Mouse (Mus musculus): ENCODE measurements around the gene Igf2bp1.

Gene Igf2bp1

DNA sequence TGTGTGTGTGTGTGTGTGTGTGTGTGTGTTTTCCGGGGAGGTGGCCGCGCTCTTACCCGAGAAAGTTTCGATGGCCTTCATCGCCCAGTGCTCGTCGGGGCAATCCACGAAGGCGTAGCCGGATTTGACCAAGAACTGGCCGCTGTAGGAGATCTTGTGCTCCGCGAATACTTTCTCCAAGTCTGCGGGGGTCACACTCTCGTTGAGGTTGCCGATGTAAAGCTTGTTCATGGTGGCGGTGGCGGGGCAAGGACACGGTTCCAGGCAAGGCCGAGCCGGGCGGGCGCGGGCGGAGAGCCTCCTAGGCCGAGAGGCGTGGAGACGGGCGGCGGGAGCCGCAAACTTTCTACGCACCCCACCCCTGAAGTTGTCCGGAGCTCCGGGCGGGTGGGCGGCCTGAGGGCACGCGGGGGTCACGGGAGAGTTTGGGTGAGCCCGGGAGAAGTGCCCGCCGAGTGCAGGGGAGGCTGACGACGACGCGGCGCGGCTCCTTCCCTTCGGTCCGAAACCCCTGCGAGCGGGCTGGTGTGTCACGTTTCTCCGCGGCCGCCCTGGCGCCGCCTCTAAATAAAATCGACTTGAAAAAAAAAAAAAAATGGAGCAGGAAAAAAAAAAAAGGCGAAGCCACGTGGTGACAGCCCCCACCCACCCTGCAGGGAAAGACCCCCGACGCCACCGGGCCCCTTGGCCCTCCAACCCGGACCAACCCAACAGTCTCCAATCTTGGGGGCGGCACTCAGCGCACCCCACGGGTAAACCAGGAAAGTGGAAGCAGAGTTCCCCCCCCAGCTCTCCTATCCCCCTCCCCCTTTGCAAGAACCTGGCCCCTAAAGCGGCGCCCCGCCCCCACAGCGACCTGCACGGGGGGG lies at the start of gene Igf2bp1:
Gene Igf2bp1 (minus strand): TSS at position 538 of the 869 bp plus-strand sequence.
- DNase-seq (ENCODE audit: low spot score) = peak; percentile 46

DNA sequence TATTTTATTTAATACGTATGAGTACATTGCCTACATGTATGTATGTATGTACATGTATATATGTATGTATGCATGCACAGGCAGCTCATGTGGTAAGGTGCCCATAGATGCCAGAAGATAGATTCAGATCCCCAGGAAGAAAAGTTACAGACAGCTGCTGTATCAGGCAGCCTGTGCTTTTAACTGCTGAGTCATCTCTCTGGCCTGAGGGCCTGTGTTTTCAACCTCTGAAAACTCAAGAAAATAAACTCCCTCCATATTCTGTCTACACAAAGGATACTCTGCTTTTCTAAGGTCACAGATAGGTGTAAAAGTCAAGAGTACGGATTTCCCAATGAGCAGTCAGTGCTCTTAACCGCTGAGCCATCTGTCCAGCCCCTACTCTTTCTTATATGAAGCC lies 45.1 kb upstream of the Igf2bp1 start:
- DNase-seq (ENCODE audit: low spot score) = no peak

DNA sequence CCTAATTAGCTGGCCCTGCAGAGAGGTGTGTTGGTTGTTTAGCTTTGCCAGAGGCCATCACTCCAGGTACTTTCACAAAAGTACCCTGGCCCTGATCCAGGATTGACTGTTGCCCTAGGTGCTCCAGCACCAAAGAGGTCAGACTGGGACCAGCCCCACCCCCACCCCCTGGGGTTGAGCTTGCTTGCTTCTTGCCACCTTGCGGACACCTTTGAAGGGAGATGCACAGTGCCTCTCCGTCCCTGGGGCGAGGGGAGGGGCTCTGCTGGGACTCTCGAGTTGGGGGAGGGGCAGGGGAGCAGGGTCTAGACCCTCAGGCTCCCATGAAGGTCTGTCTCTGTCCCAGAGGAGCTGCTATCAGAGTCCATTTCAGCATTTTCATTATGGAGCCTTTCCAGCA lies 44.2 kb upstream of the Igf2bp1 start:
- DNase-seq (ENCODE audit: low spot score) = no peak

DNA sequence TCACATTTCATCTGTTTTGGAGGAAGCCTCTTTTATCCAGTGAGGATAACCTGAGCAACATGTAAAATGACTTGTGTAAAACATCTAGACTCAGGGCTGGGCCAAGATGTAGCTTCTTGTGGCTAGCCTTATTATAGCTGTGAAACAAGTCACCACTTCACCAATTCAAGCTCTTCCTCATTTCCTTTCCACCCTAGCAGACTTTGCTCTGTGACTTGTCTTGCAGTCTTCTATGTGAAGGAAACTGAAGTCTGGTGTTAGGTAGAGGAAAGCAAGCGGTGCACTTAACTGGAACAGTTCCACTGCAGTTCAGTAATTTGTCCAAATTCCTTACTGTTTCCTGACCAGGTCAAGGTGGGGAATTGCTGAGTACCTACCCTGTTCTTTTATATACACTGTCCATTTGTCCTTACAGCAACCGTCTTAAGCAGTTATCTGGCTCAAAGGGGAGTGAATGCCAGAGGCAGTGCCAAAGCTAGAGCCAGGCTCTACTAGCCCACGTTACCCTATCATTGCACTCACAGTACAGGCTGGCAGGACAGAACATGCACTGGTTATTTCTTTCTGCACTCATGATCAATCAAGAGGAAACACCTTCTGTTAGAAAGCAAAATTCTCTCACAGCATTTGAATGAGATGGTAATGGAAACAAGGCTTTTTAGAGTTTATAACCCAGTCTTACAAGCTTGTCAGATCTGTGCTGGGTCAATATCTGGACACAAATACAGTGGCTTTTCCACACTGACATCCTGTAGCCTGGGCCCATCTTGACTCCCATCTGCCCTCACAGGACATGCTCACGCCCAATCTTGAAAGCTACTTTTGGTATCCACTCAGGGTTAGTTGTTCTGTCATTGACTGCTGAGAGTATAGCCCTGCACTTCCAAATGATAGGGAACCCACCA lies 42.0 kb upstream of the Igf2bp1 start:
- no peak for DNase-seq (ENCODE audit: low spot score)

DNA sequence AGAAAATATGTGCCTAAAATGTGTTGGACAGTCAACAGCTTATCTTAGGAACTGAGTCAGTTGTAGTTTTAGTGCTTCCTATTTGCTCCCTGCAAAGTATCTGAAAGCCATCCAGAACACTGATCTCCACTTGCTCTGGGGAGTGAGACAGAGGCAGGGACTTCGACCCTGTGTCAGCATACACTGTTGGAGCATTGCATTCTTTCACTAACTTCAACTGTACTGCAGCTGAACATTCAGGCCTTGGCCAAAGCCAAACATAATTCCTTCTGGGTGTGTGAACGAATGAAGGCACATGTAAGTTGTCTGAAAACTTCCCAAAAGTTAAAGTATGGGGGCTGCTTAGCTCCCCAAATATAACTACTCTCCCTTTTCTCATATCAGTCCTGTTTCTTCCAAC lies 41.1 kb upstream of the Igf2bp1 start:
- no peak for DNase-seq (ENCODE audit: low spot score)

DNA sequence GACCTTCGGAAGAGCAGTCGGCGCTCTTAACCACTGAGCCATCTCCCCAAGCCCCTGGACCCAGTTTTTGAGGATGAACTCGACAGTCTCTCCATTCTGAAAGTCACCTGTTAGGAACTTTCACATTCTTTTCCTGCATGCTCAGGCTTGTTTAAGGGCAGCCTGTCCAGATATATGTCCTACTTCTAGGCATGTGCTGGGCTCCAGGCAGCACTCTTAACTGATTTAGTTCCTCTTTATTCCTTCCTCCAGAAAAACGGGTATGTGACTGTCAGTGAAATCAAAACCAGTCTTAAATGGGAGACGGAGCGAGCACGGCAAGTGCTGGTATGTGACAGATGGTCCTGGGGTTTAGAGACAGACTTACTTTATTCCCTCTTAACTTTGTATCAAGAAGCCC lies 40.3 kb upstream of the Igf2bp1 start:
- DNase-seq (ENCODE audit: low spot score) = no peak

DNA sequence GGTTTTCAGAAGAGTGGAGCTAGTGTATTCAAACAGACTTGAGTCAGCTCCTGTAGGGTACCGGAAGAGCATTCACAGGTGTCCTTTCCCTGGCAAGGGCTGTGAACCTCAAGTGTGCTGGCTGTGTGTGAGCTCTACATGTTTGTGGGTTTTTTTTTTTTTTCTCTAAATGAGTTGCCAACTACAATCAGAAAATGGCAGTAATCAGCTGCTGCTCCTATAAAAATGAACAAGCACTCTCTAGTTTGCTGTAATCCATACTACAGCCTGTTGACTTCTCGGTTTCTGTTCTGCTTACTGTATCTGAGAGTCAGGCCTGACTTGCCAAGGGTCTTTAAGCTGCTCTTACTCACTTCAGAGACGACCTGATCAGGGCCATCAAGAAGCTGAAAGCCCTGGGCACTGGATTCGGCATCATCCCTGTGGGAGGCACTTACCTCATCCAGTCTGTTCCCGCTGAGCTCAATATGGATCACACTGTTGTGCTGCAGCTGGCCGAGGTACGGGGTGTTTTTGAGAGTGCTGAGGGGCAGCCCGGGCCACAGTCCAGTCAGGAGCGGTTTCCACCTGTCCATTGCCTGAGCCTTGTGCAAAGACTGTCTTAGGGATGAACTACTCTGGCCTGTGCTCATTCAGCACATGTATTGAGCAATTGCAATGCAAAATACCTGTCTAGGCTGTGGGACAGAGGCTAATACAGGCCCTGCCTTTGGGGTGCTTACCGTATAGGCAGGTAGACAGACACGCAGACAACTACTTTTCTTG lies 39.2 kb upstream of the Igf2bp1 start:
- DNase-seq (ENCODE audit: low spot score) = no peak

DNA sequence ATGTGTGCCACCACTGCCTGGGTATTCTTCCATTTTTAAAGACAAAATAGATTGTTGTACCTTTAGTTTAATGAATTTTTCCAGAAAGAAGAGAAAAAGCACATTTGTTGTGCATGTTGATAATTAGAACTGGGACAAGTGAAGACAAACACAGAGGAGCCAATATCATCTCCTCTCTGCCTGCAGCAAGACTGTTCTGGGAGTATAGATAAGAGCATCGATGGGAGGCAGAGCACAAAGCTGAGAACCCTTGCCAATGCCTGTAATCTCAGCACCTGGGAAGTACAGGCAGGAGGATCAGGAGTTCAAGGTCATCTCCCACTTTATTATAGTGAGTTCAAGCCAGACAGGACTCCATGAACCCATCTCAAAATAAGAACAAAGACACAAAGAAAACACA lies 32.8 kb upstream of the Igf2bp1 start:
- DNase-seq (ENCODE audit: low spot score) = no peak

DNA sequence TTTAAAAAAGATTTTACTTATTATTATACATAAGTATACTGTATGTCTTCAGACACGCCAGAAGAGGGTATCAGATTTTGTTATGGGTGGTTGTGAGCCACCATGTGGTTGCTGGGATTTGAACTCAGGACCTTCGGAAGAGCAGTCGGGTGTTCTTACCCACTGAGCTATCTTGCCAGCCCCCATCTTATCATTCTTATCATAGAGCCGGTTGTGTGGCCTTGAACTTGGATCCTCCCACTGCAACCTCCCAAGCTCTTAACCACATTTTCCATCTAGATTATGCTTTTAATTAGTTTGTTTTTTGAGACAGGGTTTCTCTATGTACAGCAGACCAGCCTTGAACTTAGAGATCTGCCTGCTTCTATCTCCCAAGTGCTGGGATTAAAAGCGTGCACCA lies 31.8 kb upstream of the Igf2bp1 start:
- DNase-seq (ENCODE audit: low spot score) = no peak

DNA sequence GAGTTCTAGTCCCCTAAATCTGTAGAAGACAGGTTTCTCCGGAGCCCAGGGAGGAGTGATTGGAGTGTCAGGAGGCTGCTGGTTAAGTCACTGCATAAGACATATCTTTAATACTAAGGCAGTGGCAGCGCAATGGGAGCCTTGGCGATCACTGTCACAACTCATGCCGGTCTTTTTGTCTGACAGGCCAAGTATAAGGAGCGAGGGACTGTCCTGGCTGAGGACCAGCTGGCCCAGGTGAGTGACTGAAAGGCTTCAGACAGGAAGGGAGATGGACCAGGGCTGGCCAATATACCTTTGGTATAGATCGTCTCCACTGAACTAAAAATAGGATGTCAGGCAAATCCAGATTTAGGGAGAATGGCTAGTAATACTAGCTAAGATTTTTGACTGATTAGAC lies 29.4 kb upstream of the Igf2bp1 start:
- DNase-seq (ENCODE audit: low spot score) = no peak

DNA sequence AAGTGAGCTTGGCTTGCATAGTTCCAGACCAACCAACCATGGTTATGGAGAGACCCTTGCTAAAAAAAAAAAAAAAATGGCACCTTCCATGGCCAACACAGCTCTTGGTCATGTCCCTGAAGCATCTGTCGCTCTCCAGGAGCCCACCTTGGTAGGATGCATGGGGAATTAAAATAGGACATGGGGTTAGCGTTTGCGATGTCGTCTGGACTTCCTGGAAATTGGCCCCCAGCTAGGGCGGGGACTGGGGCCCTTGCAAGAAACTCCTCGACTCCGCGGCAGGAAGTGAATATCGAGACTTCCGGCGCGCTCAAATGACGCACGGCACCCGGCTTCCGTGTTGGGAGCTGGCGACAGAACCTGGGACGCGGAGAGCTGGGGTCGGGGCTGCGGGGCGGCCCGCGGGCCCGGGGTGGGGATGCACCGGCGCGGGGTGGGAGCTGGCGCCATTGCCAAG lies 28.9 kb upstream of the Igf2bp1 start, which contains the start of gene Snf8:
Gene Snf8 (plus strand): TSS at position 290 of the 457 bp plus-strand sequence.
- peak; percentile 91 for DNase-seq (ENCODE audit: low spot score)

DNA sequence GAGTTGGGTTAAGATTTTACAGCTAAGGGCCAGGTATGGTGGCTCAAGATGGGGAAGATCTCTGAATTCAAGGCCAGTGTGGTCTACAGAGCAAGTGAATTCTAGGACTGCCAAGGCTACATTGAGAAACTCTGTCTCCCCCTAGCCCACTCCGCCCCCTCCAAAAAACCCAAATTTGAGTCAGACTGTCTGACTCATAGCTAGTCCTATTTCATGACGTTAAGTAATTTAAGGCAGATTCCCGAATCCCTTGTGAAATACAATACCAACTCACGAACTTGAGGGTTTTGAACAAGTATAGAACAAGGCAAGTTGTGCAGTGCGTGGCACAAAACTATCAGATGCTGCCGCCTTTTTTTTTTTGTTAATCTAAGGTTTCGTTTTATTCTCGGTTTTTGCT lies 28.4 kb upstream of the Igf2bp1 start:
- no peak for DNase-seq (ENCODE audit: low spot score)

DNA sequence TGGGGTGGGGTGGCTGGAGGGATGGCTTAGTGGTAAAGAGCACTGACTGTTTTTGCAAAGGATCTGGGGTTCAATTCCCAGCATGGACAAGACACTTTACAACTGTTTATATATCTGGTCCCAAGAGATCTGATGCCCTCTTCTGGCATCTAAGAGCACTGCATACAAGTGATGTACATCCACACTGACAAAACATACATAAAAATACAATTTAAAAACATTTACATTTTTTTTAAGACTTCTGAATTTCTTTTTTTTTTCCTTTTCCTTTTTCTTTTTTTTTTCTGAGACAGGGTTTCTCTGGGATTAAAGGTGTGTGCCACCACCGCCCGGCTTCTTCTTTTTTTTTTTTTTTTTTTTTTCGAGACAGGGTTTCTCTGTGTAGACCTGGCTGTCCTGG lies 27.5 kb upstream of the Igf2bp1 start:
- DNase-seq (ENCODE audit: low spot score) = no peak

DNA sequence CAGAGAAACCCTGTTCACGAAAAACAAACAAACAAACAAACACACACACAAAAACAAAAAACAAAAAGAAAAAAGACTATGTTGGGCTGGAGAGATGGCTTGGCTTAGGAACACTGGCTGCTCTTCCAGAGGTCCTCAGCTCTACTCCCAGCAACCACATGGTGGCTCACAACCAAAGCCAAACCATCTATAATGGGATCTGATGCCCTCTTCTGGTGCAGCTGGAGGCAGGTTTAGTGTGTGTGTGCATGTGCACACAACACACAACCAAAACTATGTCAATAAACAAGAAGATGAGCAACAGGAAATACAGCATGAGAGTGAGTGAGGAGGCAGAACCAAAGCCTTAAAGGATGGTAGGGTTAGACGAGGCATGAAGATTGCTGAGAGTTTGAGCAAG lies 26.0 kb upstream of the Igf2bp1 start:
- no peak for DNase-seq (ENCODE audit: low spot score)

DNA sequence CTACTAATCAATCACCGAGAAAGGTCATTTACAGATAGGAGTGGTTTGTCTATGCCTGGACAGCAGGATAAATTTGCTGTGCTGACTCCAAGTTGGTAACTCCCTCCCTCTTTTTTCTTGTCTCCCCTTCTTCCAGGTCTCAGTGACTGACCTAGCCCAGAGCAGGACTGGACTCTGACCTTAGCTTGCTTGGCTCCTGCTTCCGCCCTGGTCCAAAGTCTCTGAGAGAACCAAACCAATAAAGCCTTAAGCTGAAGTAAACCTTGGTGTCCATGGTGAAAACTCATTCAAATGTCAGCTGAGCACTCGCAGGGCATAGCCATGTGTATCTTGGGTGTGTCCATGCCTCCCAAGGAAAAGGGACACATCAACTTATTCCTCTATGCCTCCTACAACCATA lies 24.8 kb upstream of the Igf2bp1 start:
- no peak for DNase-seq (ENCODE audit: low spot score)

DNA sequence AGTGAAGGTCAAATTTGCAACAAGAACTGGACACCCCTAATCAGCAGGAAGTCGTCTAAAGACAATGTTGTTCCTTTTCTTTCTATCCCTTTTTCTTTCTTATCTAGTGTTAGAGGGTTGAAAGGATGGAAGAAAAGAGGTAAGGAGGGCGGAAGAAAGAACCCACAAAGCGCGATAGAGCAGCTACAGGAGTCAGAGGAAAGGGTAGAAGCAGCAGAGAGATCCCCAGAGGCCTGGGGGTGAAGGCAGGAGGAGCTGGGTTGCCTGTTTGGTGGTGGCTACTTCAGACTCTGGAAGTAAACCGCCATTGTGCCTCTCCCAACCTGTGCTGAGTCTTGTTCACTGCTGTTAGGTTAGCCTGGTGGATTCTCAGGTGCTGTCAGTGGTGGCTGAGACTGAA lies 22.4 kb upstream of the Igf2bp1 start:
- no peak for DNase-seq (ENCODE audit: low spot score)

DNA sequence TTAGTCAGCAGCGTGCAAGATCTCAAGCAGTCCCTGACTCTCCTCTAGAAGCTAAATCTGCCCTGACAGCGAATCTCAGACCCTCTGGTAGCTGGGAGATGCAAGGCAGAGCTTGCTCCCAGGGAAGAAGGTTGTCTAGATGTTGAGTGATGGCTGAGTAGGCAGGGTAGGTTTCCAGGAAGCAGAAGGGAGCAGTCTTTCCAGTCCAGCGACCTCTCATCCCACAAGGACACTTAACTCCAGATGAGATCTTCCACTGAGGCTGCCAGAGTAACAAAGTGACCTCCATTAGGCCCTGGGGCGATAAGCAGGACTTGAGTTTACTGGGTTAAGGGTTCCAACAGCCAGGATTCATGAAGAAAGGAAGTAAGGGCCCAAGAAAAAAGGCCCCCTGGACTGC lies 14.9 kb upstream of the Igf2bp1 start:
- no peak for DNase-seq (ENCODE audit: low spot score)

DNA sequence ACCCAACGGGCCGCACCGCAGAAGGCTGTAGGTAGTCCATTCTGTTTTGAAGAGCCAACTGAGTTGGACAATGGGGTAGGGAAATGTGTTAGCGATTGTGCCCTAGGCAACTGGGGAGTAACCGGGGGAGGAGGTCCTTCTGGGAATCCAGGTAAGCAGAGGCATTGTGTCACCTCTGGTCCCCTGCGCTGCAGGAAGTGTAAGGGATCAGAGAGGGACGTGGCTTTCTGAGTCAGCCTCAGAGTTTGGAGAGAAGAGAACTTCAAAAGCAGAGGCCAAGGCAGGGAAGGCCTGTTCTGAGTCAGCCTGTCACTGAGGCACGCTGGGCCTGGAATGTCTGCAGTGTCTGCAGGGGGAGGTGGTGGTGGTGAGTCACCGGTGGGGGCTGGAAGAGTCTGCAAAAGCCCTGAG lies 12.2 kb upstream of the Igf2bp1 start:
- no peak for DNase-seq (ENCODE audit: low spot score)

DNA sequence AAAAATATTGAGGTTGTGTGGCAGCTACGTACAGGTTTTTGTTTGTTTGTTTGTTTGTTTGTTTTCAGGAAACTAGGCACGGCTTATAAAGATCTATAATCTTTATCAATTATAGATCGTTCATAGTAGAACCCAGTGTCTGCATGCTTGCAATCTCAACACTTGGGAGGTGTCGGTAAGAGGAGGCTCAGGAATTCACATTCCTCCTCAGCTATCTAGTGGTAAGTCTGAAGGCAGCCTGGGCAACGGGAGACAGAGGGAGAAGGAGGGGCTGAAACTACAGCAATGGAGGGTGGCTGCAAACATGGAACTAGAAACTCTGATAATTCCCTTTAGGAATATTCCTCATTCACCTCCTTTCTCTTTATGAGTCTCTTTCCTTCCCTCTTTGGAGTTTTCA lies 9.7 kb upstream of the Igf2bp1 start:
- DNase-seq (ENCODE audit: low spot score) = no peak

DNA sequence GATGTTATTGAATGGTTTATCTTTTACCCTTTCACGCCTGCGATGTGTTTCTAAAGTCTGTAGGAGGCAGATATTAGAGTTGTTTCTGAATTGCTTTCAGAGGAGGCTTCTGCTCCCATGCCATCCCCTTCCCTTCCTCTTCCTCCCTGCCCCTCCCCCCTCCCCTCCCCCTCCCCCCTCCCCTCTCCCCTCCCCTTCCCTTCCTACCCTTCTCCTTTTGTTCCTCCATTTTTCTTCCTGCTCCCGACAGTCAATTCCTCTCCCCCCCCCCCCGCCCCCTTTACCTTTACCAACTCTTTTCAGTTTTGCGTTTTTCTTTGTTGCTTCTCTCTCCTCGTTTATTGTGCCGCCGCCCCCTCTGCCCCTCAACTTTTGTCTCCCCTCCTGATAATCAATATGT lies 6.2 kb upstream of the Igf2bp1 start:
- DNase-seq (ENCODE audit: low spot score) = no peak

DNA sequence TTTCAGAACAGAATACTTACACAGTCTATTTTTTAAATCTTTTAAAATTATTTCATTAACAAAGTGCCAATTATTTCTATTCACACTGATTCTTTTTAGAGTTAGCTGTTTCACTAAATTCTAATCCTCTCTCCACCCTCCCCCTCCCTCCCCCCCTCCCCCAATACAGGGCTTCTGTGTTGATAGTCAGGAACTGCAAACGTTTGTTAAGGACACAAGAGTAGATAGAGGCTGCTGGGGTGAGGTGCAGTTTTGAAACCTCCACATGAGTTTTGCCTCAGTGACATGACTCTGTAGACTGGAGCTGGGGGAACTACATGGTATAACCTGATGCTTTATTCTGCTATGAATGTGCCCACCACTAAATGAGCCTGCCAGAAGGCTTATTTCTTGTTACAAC lies 3.1 kb upstream of the Igf2bp1 start:
- no peak for DNase-seq (ENCODE audit: low spot score)
